ENCODE assay signal across 13 mouse cellular contexts in genomic region chr6:56360086-56360485, GRCm38 (mm10).
DNase-seq lines count a peak whose midpoint lies in the region; ATAC-seq and TF ChIP-seq lines count a peak whose summit lies in the region.
"Had no signal": no experiment of that assay in that cellular context is flagged by ENCODE, and none has a peak within 500 bp of the region (broad histone marks: within the 10 kb centered on the region; RNA-seq: fewer than 3 reads in every experiment).

No protein-coding gene starts in this region.

- TF ChIP-seq CTCF in cerebellum, adult 2 months (IDR thresholded peaks at IDR 0.05; ENCODE audit: borderline replicate concordance, insufficient read depth, low read depth, low read length), result no peak

- no peaks in the 10 kb centered on the region for H3K27me3 ChIP-seq in cerebellum, adult 2 months (ENCODE audit: control insufficient read depth, insufficient read depth, low read length)
- 0 out of 2 replicates have a peak, but pooled peaks cover 4% of the 10 kb centered on the region for H3K27me3 ChIP-seq in heart, embryonic 14.5 days (ENCODE audit: control insufficient read depth, insufficient read depth, low read length)
- H3K27me3 ChIP-seq in heart, embryonic 11.5 days (ENCODE audit: control insufficient read depth, insufficient read depth, low read length), result no peaks in the 10 kb centered on the region
- H3K27me3 ChIP-seq in limb, embryonic 13.5 days, result peaks cover 41% of the 10 kb centered on the region

- H3K27ac ChIP-seq in cerebellum, adult 2 months (ENCODE audit: insufficient read depth, low read length), result peak overlapping the region; percentile 64
- H3K27ac ChIP-seq in heart, embryonic 14.5 days (replicated peaks in 1 of 2; ENCODE audit: control insufficient read depth in 1 of 2, insufficient read depth in 1 of 2, low read depth in 2 of 2, low read length in 2 of 2), result no peak overlapping the region
- H3K27ac ChIP-seq in heart, embryonic 11.5 days (ENCODE audit: low read depth, low read length), result no peak overlapping the region
- no peak overlapping the region for H3K27ac ChIP-seq in limb, embryonic 13.5 days
- H3K27ac ChIP-seq: lung, embryonic 15.5 days had no signal

- WGBS in cerebellum, adult 2 months, result 14% methylated on average over 6 of the region's 6 CpGs
- 33% methylated on average over 6 of the region's 6 CpGs for WGBS in heart, embryonic 14.5 days
- 35% methylated on average over 6 of the region's 6 CpGs for WGBS in heart, embryonic 11.5 days (ENCODE audit: insufficient replicate concordance)
- 51% methylated on average over 6 of the region's 6 CpGs for WGBS in limb, embryonic 13.5 days

- peak overlapping the region; percentile 41; the same call in 1 of the 2 replicates for H3K9ac ChIP-seq in heart, embryonic 14.5 days (ENCODE audit: low read length)
- no peak overlapping the region for H3K9ac ChIP-seq in heart, embryonic 11.5 days (ENCODE audit: low read depth, low read length)
- no peak overlapping the region for H3K9ac ChIP-seq in limb, embryonic 13.5 days
- H3K9ac ChIP-seq: lung, embryonic 15.5 days had no signal

- H3K4me1 ChIP-seq in cerebellum, adult 2 months (ENCODE audit: control insufficient read depth, insufficient read depth, low read length), result peaks cover 6% of the 10 kb centered on the region; the same call in 1 of the 2 replicates
- H3K4me1 ChIP-seq in heart, embryonic 14.5 days (ENCODE audit: control insufficient read depth in 2 of 2, insufficient read depth in 2 of 2, low read length in 2 of 2), result peaks cover 7 to 18% of the 10 kb centered on the region in 2 experiments
- H3K4me1 ChIP-seq in heart, embryonic 11.5 days (ENCODE audit: control insufficient read depth, insufficient read depth, low read length), result 0 out of 2 replicates have a peak, but pooled peaks cover 4% of the 10 kb centered on the region
- H3K4me1 ChIP-seq in limb, embryonic 13.5 days, result peaks cover 20% of the 10 kb centered on the region

- H3K4me2 ChIP-seq in heart, embryonic 14.5 days (ENCODE audit: low read length), result peak overlapping the region; percentile 97
- H3K4me2 ChIP-seq in heart, embryonic 11.5 days, result no peak overlapping the region
- peak overlapping the region; percentile 73 for H3K4me2 ChIP-seq in limb, embryonic 13.5 days (replicated peaks)
- H3K4me2 ChIP-seq: lung, embryonic 15.5 days had no signal

- H3K4me3 ChIP-seq in cerebellum, adult 2 months (replicated peaks; ENCODE audit: insufficient read depth, low read depth, low read length), result peak overlapping the region; percentile 86
- peak overlapping the region in 1 of 2 experiments; percentile 14; a peak in 2 of 4 replicates for H3K4me3 ChIP-seq in heart, embryonic 14.5 days (ENCODE audit: control insufficient read depth in 1 of 2, insufficient read depth in 1 of 2, low read depth in 1 of 2, low read length in 2 of 2)
- no peak overlapping the region for H3K4me3 ChIP-seq in heart, embryonic 11.5 days (ENCODE audit: low read depth, low read length)
- no peak overlapping the region for H3K4me3 ChIP-seq in limb, embryonic 13.5 days
- H3K4me3 ChIP-seq: lung, embryonic 15.5 days had no signal

- DNase-seq in cerebellum, adult 2 months, result peak; percentile 50 to 60
- DNase-seq in cerebellum, postnatal 10 days, result no peak
- DNase-seq in brain, adult 2 months (ENCODE audit: low read depth, low spot score), result peak; percentile 56
- no peak for DNase-seq in adrenal gland, adult 18-20 months (ENCODE audit: low spot score in 2 of 2)
- DNase-seq in B cell, adult 2 months, result no peak
- DNase-seq: adrenal gland, postnatal 25 days; gastrocnemius, postnatal 36 days; kidney, postnatal 14 days; thymus, adult 2 months had no signal

- H3K36me3 ChIP-seq in heart, embryonic 14.5 days (ENCODE audit: control insufficient read depth, insufficient read depth, low read length), result no peaks in the 10 kb centered on the region
- H3K36me3 ChIP-seq in heart, embryonic 11.5 days (ENCODE audit: control insufficient read depth, insufficient read depth, low read length), result no peaks in the 10 kb centered on the region
- H3K36me3 ChIP-seq in limb, embryonic 13.5 days, result no peaks in the 10 kb centered on the region
- H3K36me3 ChIP-seq: lung, embryonic 15.5 days had no signal

- no peaks in the 10 kb centered on the region for H3K9me3 ChIP-seq in heart, embryonic 14.5 days (ENCODE audit: control insufficient read depth, low read length)
- no peaks in the 10 kb centered on the region for H3K9me3 ChIP-seq in heart, embryonic 11.5 days (replicated peaks; ENCODE audit: control insufficient read depth, low read length)
- H3K9me3 ChIP-seq in limb, embryonic 13.5 days, result no peaks in the 10 kb centered on the region
- H3K9me3 ChIP-seq: lung, embryonic 15.5 days had no signal

- ATAC-seq in heart, embryonic 14.5 days (ENCODE audit: insufficient number of reproducible peaks, insufficient read depth, low FRiP score, low read depth), result no peak
- no peak for ATAC-seq in heart, embryonic 11.5 days (replicated peaks; ENCODE audit: insufficient number of reproducible peaks, low FRiP score, low TSS enrichment)
- ATAC-seq in limb, embryonic 13.5 days (ENCODE audit: low FRiP score, low read depth), result no peak

- no peak for TF ChIP-seq POLR2A in cerebellum, adult 2 months (IDR thresholded peaks at IDR 0.05; ENCODE audit: borderline replicate concordance, insufficient read depth, low read length)

Comparison
In these comparisons a context has a peak if more than half of its experiments do, and no peak if none do; other contexts are left out.
1. DNase-seq: peak in cerebellum, adult 2 months (2 of 2) and brain, adult 2 months (single experiment); none in cerebellum, postnatal 10 days (0 of 2), adrenal gland, adult 18-20 months (0 of 2) and B cell, adult 2 months (0 of 2).